Mouse (Mus musculus): ENCODE data around the gene Cdk5rap1.

DNA sequence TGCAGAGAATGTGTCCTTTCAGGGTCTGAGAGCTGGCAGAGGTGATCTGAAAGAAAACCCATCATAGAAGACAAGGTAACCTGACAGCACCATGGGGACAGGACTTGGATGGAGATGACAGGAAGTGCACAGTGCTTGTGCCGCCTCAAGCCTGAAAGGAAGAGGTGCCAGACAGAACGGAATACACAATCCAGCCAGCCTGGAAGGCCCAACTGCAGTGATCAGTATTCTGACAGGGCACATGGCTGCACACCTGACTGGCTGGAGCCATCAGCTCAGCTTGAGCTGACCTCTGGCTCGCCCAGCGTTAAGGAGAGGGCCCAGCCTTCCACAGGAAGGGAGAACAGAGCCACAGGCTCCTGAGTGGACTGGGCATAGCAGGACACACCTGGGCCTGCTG, 37.2 kb downstream of the Cdk5rap1 start:
- TF ChIP-seq CTCF (IDR thresholded peaks at IDR 0.05; ENCODE audit: insufficient read depth, low read depth, low read length) (no peak), POLR2A (IDR thresholded peaks at IDR 0.05; ENCODE audit: insufficient read depth, low read depth, low read length) (no peak)

Measured in olfactory bulb, adult 2 months (tissue).